Mouse (Mus musculus) testis, postnatal 14 days (tissue): ENCODE measurements around the gene Fam129a.
A peak's percentile ranks its signal among the peaks of the same experiment; 100 is the strongest.

Source experiments
- DNase-seq: peaks from one replicate; pipeline ENCODE4 v3.0.0; 2021; ENCODE audit warnings: low spot score

Gene Fam129a

DNA sequence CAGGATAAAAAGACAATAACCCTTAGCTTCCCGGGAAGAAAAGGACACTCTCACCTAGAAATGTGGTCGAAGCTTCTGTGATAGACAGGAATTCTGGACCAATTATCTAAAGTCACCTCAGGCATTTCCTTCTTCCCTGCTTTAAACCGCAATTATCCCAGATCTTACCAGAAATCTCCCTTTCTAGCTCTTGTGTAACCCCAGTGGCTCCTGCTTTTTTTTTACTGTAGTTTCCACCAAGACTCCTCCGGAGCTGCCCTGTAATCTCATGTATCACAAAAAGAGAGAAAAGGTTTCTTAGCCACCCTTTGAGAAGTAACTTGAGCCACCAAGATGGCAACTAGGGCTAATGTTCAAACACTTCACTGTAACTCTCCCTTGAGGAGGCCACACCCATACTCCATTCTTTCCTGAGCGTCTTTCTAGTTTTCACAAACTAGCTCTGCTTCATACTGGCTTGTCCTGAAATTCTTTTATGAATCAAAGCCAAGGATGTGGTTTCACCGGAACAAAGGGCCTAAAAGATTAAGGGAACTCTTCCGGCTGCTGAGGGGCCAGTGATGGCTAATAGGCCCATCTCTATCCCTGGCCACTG, 93.9 kb downstream of the Fam129a start:
- DNase-seq, result no peak

DNA sequence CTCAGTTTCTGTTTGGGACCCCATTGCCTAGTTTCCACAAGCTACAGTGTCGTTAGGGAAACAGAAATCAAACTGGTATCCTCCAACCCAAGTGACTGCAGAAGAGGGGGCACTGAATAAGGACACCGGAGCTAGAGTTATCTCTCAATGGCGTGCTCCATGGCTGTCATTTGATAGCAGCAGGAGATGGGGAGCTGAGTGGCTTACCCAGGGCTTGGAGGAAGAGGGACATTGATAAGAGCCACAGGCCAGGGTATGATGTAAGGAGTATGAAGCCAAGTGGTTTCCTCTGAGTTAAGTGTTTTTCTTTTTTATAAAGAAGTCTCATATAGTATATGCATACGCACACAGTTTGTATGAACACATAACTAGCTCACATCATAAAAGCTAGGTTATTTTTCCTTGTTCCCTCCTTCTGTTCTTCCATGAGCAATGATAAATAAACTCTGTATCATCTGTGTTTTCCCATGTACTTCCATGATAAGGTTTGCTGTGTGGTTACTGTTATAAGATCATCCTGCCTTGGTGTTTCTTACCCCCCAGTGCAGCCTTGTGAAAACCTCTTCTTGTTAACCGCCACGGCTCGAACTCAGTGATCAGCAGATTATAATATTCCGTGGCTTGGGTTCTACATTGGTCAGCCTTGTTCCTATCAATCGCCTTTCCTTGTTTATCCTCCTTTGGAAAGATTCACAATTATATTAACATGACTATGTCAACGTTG, 96.5 kb downstream of the Fam129a start:
- no peak for DNase-seq

DNA sequence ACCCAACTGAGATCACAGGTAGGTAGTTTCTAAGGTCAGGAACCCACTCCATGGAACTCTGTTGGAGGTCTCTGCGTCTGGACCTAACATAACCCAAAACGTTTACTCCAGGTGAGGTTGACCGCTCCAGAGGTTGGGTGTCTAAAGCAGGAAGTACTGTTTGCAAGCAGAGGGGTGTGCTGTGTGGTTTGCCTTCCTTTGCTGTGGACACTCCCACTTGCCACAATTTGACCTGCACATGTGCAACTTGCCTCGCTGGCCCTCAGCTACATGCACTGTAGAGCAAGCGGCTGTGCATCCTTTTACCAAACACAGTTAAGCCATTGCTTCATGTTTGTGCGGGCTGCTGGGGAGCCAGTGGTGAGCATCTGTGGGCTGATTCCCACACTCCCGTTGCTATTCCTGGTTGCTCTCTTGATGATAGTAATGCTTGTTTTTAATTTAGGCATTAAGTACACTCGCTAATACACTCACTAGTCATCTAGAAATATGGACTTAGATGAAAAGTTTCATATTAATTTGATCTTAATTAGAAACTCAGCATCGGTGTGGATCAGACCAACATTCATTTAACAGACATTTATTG, 99.1 kb downstream of the Fam129a start:
- no peak for DNase-seq

DNA sequence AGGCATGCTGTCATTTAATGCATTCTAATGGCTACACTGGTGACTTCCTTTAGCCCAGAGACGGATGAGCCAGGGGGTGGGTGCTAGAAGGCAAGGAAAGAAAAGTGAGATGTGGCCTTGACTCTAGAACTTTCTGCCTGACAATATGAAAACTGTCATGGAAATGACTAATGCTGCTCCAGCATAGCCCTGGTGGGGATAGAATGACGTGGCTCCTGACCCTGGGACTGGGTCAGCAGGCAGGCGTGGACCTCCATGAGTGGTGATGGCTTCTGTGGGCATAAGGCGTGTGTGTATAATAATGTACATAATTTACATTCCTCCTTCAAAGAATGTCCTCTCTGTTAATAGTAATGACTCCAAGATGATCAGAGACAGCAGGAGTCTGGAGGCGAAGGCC, 104.7 kb downstream of the Fam129a start:
- DNase-seq, result no peak

DNA sequence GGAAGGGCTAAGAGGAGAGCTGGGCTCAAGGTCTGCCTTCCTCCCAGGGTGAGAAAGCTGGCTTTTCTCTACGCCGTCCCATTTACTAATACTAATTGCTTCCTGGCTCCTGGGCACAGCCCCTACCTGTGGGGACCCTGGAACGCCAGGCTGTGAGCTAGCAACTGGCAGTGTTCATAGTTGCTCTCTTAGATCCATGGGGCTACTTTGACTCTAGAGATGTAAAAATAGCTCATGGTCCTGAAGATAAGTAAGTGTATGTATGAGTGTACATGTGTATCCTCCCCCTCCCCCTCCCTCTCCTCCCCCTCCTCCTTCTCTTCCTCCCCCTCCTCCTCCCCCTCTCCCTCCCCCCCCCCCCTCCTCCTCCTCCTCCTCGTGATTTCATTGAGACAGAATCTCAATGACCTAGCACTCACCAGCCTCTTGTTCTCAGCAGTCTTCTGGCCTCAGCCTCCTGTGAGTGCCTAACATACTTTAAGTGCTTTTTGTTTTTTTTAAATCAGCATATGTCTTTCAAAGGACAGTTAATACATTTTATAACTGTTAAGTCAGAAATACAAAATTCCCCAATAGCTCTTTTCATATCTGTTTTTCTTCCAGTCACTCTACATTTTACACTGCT, 106.3 kb downstream of the Fam129a start:
- no peak for DNase-seq

DNA sequence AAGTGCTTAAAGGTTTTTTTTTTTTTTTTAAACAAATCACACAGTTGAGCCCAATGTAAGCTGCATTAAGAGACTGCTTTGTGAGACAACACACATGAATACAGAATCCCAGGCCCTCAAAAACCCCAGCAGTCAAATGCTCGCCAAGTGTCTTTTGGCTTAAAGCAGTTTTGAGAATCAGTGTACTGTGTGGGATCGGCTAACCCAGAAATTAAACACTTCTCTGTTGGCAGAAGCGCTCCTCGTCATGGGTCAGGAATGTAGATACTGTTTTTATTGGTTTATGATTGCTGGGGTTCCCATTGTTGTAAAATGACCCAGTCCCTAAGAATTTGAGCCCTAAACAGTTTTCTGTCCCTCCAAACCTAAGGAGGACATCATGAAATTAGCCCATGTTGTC, 107.0 kb downstream of the Fam129a start:
- no peak for DNase-seq

DNA sequence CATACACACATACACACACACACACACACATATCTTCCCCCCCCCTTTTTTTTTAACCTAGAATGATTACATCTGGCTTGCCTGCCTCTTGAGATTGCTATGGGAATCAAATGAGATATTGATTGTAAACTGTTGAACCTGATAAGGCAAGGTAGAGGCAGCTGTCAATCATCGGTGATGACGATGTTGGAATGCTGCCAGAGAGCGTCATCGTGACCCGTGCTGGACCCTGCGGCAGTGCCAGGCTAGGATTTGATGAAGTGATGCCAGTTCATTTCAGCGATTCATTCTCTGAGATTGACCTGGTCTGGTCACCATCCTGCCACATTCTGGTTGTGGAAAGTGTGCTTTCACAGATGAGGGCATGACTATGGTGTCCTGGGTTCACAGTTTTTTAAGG, 108.2 kb downstream of the Fam129a start:
- DNase-seq, result no peak

DNA sequence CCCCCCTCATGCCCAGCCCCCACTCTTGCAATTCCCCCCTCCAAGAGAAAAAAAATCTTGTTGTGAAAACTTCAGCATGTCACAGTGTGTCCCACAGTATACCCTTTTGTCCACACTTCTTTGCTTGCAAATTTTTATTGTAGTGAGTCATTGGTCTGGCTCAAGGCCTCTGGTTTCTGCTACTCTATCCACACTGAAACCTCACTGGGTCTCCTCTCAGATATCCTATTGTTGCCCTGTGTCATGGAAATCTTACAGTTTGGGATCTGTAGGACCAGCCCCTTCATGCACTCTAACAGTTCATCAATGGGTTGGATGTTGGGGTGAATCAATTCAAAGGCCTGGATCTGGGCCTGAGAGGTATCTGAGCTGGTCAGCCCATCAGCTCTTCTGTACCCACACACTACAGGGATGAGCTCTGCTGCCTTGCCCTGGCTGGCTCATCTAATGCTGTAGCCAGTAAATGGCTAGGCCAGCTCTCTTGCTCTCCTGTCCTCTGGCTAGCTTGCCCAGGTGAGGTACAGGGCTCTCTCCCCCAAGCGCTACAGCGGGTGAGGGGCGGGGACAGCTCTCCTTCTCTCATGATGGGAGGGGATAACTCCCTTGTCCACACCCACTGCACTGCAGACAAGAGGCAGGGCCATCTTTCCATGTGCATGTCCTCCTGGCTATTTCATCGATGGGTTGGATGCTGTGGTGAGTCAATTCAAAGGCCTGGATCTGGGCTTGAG, 109.1 kb downstream of the Fam129a start:
- no peak for DNase-seq

DNA sequence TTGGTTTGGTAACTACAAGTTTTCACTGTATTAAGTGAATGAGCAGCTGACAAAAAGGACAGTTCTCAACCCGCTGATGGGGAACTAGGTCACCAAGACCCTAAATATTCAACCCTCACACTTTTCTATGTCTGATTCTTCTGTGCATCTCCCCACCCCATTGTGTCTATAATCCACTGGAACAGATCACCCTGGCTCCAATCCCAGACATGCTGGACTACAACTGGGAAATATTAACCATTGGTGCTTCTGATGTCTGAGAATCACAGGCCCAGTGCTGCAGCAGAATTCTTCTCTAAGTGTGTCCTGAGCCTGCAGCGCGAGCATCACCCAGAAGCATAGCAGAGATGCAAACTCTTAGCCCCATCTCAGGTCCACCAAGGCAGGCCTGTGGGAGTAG, 110.0 kb downstream of the Fam129a start:
- no peak for DNase-seq

DNA sequence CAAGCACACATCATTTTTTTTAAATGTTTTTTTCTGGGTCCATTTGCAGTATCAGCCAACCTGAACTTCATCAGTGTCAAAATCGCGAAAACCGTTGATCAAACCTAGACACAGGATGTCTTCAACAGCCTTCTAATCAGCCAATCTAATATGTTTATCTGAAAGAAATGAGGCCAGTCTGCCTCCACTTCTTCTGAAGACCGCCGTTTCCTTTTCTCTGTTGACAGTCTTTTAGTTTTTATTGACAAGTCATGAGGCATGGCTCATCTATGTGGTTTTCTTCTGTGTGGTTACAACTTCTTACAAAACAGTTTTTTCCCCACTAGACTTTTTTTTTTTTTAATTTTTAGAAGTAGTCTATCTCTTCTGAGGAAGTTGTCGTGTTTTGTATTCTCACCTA, 111.9 kb downstream of the Fam129a start:
- DNase-seq, result no peak

DNA sequence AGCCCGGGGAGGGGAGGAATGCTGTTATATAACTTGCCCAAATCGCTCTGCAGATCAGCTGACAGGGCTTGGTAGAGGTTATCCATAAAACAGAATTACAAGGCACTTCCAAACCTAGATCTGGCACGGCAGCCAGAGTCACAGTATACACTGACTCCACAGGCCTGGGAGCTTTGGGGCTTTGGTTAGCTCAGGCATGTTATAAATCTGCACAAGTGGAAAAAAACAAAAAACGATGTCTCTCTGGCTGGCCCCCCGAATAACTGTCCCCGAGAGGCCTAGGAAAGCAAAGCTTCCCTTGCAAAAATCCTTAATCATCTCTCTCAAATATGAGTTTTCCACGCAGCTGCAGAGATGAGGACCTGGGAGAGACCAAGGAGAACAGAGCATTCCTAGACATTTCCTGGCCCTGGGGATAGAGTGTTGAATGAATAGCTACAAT, 113.5 kb downstream of the Fam129a start:
- DNase-seq, result peak; percentile 44

DNA sequence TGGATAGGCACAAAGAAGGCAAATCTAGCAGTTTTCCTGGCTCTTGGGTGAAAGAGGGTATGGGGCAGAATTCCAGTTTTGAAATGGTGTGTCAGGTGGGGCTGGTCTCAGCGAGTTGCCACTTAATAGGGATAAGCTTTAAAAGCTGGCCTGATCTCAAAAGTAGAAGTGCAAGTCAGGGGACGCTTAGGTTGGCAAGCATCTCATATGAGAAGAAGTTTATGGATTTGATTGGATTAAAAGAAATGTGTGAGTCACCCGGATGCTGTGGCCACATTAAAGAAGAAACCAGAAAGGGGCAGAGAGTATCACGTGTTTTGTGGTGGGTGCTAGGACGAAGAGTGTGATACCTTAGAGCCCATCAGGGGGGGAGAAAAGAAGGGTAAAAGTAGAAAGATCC, 114.0 kb downstream of the Fam129a start:
- DNase-seq, result no peak

DNA sequence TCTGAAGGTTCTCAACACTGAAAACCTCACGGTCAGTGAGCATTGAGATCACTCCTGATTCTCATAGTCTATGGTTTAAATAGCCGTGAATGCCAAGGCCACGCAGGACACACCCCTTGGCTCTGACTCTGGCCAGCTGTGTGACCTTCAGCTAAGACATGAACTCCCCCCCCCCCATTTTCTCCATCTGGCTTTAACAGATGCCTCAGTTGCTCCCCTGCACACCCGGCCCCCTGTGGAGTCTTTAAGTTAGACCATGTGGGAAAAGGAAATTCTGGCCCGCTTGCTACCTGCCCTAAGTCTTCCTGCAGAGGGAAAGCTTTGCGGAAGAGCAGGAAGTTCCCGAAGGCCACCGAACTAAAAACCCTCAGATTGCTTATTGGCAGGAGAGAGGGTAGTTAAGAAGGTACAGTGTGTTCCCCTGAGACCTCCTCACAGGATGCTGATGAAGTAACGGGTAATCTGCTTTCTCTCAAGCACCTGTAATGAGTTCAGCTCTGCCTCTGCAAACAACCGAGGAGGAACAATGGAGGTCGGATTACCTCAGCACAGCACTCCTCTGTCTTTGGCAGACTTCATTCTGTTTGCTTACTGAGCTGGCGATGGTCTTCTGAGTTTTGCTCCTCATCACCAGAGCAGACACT, 114.8 kb downstream of the Fam129a start:
- DNase-seq, result peak; percentile 36

DNA sequence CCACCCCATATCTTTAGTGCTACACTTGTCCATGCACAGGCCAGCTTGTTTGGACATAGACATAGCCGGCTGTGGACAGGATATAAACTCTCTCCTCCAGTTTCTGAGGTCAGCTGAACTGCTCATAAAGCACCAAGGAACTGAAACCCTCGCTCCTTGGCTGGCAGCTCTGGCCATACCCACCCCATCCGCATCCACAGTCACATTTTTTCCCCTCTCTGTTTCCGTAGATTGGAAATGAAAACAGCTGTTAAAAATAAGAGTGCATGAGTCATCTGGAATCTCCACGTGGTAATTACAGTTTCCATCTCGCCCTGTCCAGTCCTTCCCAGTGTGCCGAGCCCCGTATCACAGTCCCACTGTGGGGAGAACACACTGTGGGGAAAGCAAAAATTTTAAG, 115.7 kb downstream of the Fam129a start:
- no peak for DNase-seq

DNA sequence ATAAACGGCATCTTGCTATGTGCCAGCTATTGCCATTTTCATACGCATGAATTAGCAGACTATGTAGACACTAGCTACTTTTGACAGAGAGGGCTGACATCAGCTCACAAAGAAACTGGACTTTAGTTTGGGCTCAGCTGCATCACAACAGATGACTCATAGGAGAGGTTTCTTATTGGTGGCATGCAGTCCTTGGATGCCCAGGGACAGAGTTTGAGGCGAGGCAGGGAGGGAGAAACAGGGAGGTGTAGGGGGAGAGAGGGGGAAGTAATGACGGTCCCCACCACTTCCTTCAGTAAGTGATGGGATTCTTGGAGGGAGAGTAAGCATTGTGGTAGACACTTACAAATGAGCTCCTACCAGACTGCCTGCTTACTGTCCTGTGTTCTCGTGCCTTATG, 118.0 kb downstream of the Fam129a start:
- DNase-seq, result no peak

DNA sequence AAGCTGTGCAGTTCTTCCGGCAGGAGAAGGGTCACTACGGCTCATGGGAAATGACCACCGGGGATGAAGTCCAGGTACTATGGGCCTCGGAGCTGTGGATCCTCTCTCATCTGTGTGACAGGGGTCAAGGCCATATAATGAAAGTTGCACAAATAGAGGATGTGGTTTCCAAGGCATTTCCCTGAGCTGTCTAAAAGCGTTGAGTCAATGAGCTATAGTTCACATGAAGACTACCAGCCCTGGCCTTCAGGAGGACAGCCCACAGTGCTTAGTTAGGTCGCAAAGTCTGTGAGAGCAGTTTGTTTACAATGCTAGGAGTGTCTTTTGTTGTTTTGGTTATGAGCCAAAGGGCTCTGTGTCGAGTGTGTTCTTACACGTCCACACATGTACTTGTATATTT, 118.6 kb downstream of the Fam129a start:
- DNase-seq, result no peak

DNA sequence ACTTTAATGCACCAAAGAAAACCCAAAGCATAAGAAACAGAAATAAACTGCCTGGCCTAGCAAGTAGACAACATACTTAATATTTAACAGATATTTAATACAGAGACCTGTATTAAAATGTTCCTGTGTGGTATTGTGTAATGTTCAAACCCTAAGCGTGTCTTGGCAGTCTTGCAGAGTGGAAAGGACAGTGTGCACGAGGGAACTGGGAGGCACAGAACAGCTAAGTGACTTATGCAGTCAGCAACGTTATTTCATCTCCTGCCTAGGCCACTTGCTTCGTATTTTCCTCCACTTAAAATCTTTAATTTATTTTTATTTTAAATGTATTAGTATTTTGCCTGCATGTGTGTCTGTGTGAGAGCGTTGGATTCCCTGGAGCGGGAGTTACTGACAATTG, 119.1 kb downstream of the Fam129a start:
- no peak for DNase-seq

DNA sequence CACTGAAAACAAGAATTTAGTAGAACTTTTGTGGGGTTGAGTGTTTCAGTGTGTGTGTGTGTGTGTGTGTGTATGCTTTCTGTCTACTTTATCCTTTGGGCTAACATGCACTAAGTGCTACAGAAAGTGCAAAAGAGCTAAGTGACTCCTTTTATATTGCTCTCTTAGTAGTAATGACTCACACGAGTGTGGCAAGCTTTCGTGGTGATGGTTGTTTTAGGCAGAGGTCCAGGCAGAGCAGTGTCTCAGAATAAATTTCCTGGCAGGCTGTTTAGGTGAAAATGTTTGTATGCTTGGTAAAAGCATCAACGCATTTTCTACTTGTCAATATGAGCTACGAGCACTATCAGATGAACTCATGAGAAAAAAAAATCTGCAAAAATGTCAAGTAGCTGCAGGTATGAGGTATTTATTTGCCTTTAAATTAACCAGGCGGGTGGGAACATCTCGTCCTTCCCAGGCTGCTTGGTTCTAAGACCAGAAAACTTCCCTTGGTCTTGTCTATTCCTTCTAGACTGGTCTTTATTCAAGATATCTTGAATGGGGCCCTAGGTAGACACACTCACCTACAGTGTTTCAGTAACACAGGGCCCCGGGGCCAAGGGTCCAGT, 119.7 kb downstream of the Fam129a start:
- DNase-seq, result no peak

DNA sequence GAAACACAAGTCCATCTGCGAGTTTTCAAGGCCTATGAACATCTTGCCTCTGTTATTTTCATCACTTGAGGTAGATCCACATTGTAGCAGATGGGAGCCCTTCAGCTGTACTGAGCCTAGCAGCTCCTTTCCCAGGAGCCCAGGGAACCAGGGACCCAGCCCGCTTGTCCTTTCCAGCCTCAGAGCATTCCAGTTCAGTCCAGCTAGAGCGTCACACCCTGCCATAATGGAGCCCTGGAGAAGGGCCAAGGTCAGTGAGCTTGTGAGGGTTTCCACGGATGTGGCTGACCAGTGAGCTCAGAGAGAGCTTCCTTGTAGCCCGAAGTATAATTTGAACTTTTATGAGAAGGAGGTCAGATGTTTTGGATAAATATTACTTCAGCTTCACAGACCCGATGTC, 121.9 kb downstream of the Fam129a start:
- DNase-seq, result peak; percentile 55

DNA sequence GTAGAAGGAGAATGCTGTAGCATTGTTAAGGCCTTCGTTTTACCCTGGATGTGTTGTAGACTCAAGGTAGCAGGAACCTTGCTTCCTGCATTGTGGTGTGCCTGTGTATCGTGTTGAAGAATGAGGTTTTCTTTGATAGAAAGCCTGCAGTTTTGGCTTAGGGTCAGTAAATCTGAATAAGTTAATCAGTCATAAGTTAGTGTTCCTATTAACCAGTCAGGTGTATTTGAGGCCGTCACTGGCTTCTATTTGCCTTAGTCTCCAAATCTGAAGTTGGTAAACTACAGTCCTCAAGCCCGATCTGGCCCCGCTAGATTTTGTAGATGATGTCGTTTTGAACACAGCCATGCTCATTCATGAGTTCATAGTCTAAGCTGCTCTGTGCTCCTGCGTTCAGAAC, 125.8 kb downstream of the Fam129a start:
- DNase-seq, result no peak

DNA sequence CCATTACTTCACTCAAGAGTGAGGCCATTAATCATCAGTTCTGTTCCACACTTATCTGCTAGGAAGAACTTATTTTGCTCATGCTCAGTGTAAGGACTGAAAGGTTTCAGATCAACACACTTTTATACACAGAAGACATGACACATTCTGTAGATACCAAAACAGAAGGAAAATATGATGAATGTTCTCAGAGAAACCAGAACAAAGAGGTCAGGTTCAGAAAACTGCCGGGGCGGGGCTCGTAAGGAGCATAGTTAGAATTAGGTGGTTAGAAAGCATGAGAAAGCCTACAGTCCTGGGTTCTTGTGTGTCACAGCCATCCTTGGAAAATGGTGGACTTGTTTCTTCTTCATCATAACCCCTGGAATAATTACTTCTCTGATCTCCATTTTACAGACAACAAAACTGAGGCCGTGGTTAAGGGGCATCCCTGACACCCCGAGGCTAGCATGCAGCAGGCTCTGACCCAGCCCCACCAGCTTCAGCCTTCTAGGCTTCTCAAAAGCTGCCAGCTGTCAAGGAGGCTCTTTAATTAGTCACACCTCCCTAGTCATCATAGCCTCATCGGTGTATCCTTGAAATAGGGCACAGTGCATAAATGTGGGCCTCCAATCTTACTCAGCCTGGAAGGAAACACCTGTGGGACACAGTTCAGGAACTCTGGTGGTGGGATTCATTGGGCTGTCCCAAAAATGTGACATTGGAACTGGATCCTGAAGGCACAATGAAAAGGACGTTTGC, 127.1 kb downstream of the Fam129a start:
- no peak for DNase-seq
